Mouse (Mus musculus) limb, embryonic 12.5 days (tissue): Measurements from ENCODE around the gene Arid5a. TPM values are rescaled to one million over a fixed set of nuclear protein-coding genes. Genes with fewer than 3 reads are reported as not detected.

ENCODE experiments used
- ATAC-seq: fragments of 200-750 bp; cut with Nextera tagmentation; 2 replicates; pipeline ENCODE4 v1.8.0; 2017; ENCODE audit warnings: low read depth, moderate TSS enrichment; ENCODE audit not compliant: insufficient number of reproducible peaks, insufficient read depth, low FRiP score, low TSS enrichment
- H3K27ac ChIP-seq: fragments of 300-500 bp; sonication (generic); 2 replicates; pipeline ENCODE4 v1.5.1; 2016; ENCODE audit warnings: mild to moderate bottlenecking, moderate library complexity
- H3K27me3 ChIP-seq: fragments of 300-500 bp; sonication (generic); 2 replicates; pipeline ENCODE4 v1.6.1; 2016; ENCODE audit warnings: mild to moderate bottlenecking, moderate library complexity
- H3K36me3 ChIP-seq: fragments of 300-500 bp; sonication (generic); 2 replicates; pipeline ENCODE4 v1.6.1; 2016; ENCODE audit warnings: mild to moderate bottlenecking, moderate library complexity
- H3K4me1 ChIP-seq: fragments of 300-500 bp; sonication (generic); replicated peaks from 2 replicates; pipeline ENCODE4 v1.6.1; 2016
- H3K4me2 ChIP-seq: fragments of 300-500 bp; sonication (generic); 2 replicates; pipeline ENCODE4 v1.6.1; 2016; ENCODE audit warnings: mild to moderate bottlenecking, moderate library complexity
- H3K4me3 ChIP-seq: fragments of 300-500 bp; sonication (generic); replicated peaks from 2 replicates; pipeline ENCODE4 v1.5.1; 2016; ENCODE audit warnings: mild to moderate bottlenecking
- H3K9ac ChIP-seq: fragments of 300-500 bp; sonication (generic); replicated peaks from 2 replicates; pipeline ENCODE4 v1.6.1; 2016; ENCODE audit warnings: mild to moderate bottlenecking, moderate library complexity
- H3K9me3 ChIP-seq: fragments of 300-500 bp; sonication (generic); 2 replicates; pipeline ENCODE4 v1.6.1; 2016; ENCODE audit warnings: mild to moderate bottlenecking, moderate library complexity
- WGBS: fragments of 180-500 bp; shearing (Covaris S2); methylation state at CpG from one replicate; pipeline ENCODE4 v1.1.7; 2016; 5-methylcytosine and 5-hydroxymethylcytosine counted together
- polyA plus RNA-seq: library from polyadenylated mRNA; unstranded; fragments of >200 nt; fragmentation: Nextera tagmentation; extraction: Ambion mirVana; gene quantifications from 2 replicates; pipeline ENCODE4 v1.2.1, GENCODE M21; 2016

The Arid5a gene
- polyA plus RNA-seq = 4.5 and 4.9 TPM in 2 replicates

- peak; percentile 85 for ATAC-seq
- WGBS = under 1% methylated on average over 65 of the region's 65 CpGs
Measured at GRCm38 (mm10) chr1:36307495-36308280, at the start of gene Arid5a. Gene Arid5a (plus strand): TSS chr1:36307733.

GRCm38 (mm10) chr1:36258631-36259030 is 48.9 kb upstream of the Arid5a start:
- no peak for ATAC-seq
- Histone ChIP-seq H3K27me3 (peaks cover 25% of the 10 kb centered on the region), H3K4me3 (no peak overlapping the region), H3K4me1 (peaks cover 12% of the 10 kb centered on the region), H3K4me2 (no peak overlapping the region), H3K9me3 (peaks cover 6% of the 10 kb centered on the region; the same call in 1 of the 2 replicates), H3K9ac (no peak overlapping the region), H3K36me3 (no peaks in the 10 kb centered on the region), H3K27ac (no peak overlapping the region)
- WGBS = 39% methylated on average over 2 of the region's 2 CpGs

More at GRCm38 (mm10) chr1:36307495-36308280, at the start of gene Arid5a:
- H3K4me3 ChIP-seq = peak within 1 kb of the TSS; percentile 55
- peak within 1 kb of the TSS; percentile 92 for H3K4me2 ChIP-seq
- no peaks in the 10 kb centered on the region for H3K9me3 ChIP-seq
- H3K9ac ChIP-seq = peak within 1 kb of the TSS; percentile 60
- H3K27ac ChIP-seq = peak within 1 kb of the TSS; percentile 31; the same call in 1 of the 2 replicates
- no peaks in the 10 kb centered on the region for H3K36me3 ChIP-seq
- H3K27me3 ChIP-seq = peaks cover 34% of the 10 kb centered on the region
- H3K4me1 ChIP-seq = peaks cover 25% of the 10 kb centered on the region

GRCm38 (mm10) chr1:36259281-36259680 is 48.3 kb upstream of the Arid5a start:
- H3K4me1 ChIP-seq = peaks cover 10% of the 10 kb centered on the region
- H3K4me3 ChIP-seq = no peak overlapping the region
- no peak overlapping the region for H3K27ac ChIP-seq
- ATAC-seq = no peak
- peaks cover 19% of the 10 kb centered on the region for H3K27me3 ChIP-seq
- peaks cover 6% of the 10 kb centered on the region; the same call in 1 of the 2 replicates for H3K9me3 ChIP-seq
- 93% methylated on average over 2 of the region's 2 CpGs for WGBS
- H3K4me2 ChIP-seq = no peak overlapping the region
- H3K9ac ChIP-seq = no peak overlapping the region
- no peaks in the 10 kb centered on the region for H3K36me3 ChIP-seq

- no peak for ATAC-seq
- H3K27ac ChIP-seq = no peak overlapping the region
- peaks cover 8% of the 10 kb centered on the region for H3K27me3 ChIP-seq
- H3K4me1 ChIP-seq = no peaks in the 10 kb centered on the region
- no peak overlapping the region for H3K9ac ChIP-seq
- H3K4me2 ChIP-seq = no peak overlapping the region
- H3K4me3 ChIP-seq = no peak overlapping the region
- 89% methylated on average over 1 of the region's 1 CpGs for WGBS
- peaks cover 6% of the 10 kb centered on the region; the same call in 1 of the 2 replicates for H3K9me3 ChIP-seq
- no peaks in the 10 kb centered on the region for H3K36me3 ChIP-seq
Measured at GRCm38 (mm10) chr1:36260418-36260817, 47.1 kb upstream of the Arid5a start.

GRCm38 (mm10) chr1:36261708-36262504 is 45.6 kb upstream of the Arid5a start:
- Histone ChIP-seq H3K4me2 (no peak overlapping the region), H3K9me3 (no peaks in the 10 kb centered on the region), H3K9ac (no peak overlapping the region; the same call in 1 of the 2 replicates), H3K27me3 (no peaks in the 10 kb centered on the region), H3K4me1 (no peaks in the 10 kb centered on the region), H3K27ac (no peak overlapping the region), H3K36me3 (no peaks in the 10 kb centered on the region), H3K4me3 (no peak overlapping the region)
- no peak for ATAC-seq
- 83% methylated on average over 19 of the region's 19 CpGs for WGBS

- ATAC-seq = no peak
- Histone ChIP-seq H3K9ac (no peak overlapping the region), H3K4me2 (no peak overlapping the region), H3K9me3 (no peaks in the 10 kb centered on the region), H3K4me1 (peaks cover under 1% of the 10 kb centered on the region), H3K36me3 (no peaks in the 10 kb centered on the region), H3K27me3 (peaks cover 7% of the 10 kb centered on the region), H3K27ac (no peak overlapping the region), H3K4me3 (no peak overlapping the region)
- WGBS = 67% methylated on average over 13 of the region's 13 CpGs
Measured at GRCm38 (mm10) chr1:36263833-36264488, 43.6 kb upstream of the Arid5a start.

- Histone ChIP-seq H3K27me3 (peaks cover 25% of the 10 kb centered on the region), H3K4me3 (no peak overlapping the region), H3K27ac (no peak overlapping the region), H3K4me2 (no peak overlapping the region), H3K4me1 (peaks cover 20% of the 10 kb centered on the region), H3K9me3 (no peaks in the 10 kb centered on the region), H3K36me3 (no peaks in the 10 kb centered on the region), H3K9ac (no peak overlapping the region)
- WGBS = 79% methylated on average over 6 of the region's 6 CpGs
- ATAC-seq = no peak
Measured at GRCm38 (mm10) chr1:36266293-36266692, 41.2 kb upstream of the Arid5a start.

GRCm38 (mm10) chr1:36267595-36267994 is 39.9 kb upstream of the Arid5a start:
- peaks cover 20% of the 10 kb centered on the region for H3K4me1 ChIP-seq
- ATAC-seq = no peak
- H3K27ac ChIP-seq = no peak overlapping the region
- H3K4me2 ChIP-seq = no peak overlapping the region
- H3K4me3 ChIP-seq = no peak overlapping the region
- peaks cover 25% of the 10 kb centered on the region for H3K27me3 ChIP-seq
- H3K36me3 ChIP-seq = no peaks in the 10 kb centered on the region
- 93% methylated on average over 3 of the region's 3 CpGs for WGBS
- H3K9ac ChIP-seq = no peak overlapping the region
- H3K9me3 ChIP-seq = no peaks in the 10 kb centered on the region

GRCm38 (mm10) chr1:36269121-36269795 is 38.3 kb upstream of the Arid5a start:
- Histone ChIP-seq H3K27ac (no peak overlapping the region), H3K27me3 (peaks cover 25% of the 10 kb centered on the region), H3K4me1 (peaks cover 30% of the 10 kb centered on the region), H3K36me3 (no peaks in the 10 kb centered on the region), H3K9me3 (no peaks in the 10 kb centered on the region), H3K4me2 (peak overlapping the region; percentile 48), H3K4me3 (peak overlapping the region; percentile 20), H3K9ac (no peak overlapping the region; the same call in 1 of the 2 replicates)
- no peak for ATAC-seq
- WGBS = 35% methylated on average over 54 of the region's 54 CpGs

- no peak overlapping the region for H3K27ac ChIP-seq
- WGBS = 51% methylated on average over 3 of the region's 3 CpGs
- no peak for ATAC-seq
Measured at GRCm38 (mm10) chr1:36270666-36271065, 36.9 kb upstream of the Arid5a start.

More at GRCm38 (mm10) chr1:36270666-36271065, 36.9 kb upstream of the Arid5a start:
- Histone ChIP-seq H3K4me3 (no peak overlapping the region), H3K4me2 (no peak overlapping the region), H3K36me3 (no peaks in the 10 kb centered on the region), H3K27me3 (peaks cover 25% of the 10 kb centered on the region), H3K4me1 (peaks cover 30% of the 10 kb centered on the region), H3K9me3 (no peaks in the 10 kb centered on the region), H3K9ac (no peak overlapping the region)
